Comparison of ENCODE assay signal across 21 mouse cellular contexts in the genomic region with DNA sequence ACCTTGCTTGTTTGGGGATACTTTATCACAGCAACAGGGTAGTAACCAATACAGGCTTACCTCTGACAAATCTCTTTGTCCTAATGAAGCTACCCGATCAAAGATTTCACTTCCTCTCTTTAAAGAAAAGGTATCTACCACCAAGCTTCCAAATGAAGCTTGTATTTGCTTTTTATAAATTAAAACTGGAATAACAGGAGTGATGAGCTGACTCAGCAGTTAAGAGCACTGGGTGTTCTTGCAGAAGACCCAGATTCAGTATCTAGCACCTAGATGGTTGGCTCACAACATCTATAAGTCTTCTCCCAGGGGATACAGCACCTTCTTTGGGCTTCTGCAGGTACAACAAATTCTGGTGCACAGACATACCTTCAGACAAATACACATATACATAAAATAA.
DNase-seq lines count a peak whose midpoint lies in the region; ATAC-seq and TF ChIP-seq lines count a peak whose summit lies in the region.
"Had no signal": no experiment of that assay in that cellular context is flagged by ENCODE, and none has a peak within 500 bp of the region (broad histone marks: within the 10 kb centered on the region; RNA-seq: fewer than 3 reads in every experiment).

No protein-coding gene starts in this region.

- H3K4me2 ChIP-seq in CH12.LX (ENCODE audit: insufficient read depth, low read depth, poor library complexity, severe bottlenecking), result no peak overlapping the region
- H3K4me2 ChIP-seq in forebrain, embryonic 14.5 days (ENCODE audit: low read length), result no peak overlapping the region

- no peak overlapping the region for H3K9ac ChIP-seq in CH12.LX (ENCODE audit: insufficient read depth, low read depth)
- H3K9ac ChIP-seq in ES-E14 (ENCODE audit: insufficient read depth, low read depth, low read length, poor library complexity, severe bottlenecking), result no peak overlapping the region
- no peak overlapping the region for H3K9ac ChIP-seq in forebrain, embryonic 14.5 days (ENCODE audit: low read length)

- H3K79me2 ChIP-seq in CH12.LX (replicated peaks; ENCODE audit: control insufficient read depth, extremely low read depth, insufficient read depth, poor library complexity, severe bottlenecking), result no peaks in the 10 kb centered on the region

- dilution Hi-C loops in CH12.LX (cut with MboI; ENCODE audit: extremely low pct_ligation_motif_present, extremely low pct_unique_long_range_greater_than_20kb, low sequenced_read_pairs), result no loop called here

- in situ Hi-C loops in CH12.LX (cut with MboI; ENCODE audit: low pct_ligation_motif_present, low pct_unique_long_range_greater_than_20kb, low sequenced_read_pairs), result no loop called here
- in situ Hi-C loops in ES-E14 (cut with MboI; ENCODE audit: low sequenced_read_pairs in 2 of 2, unreplicated experiment in 2 of 2), result no loop called here

- H3K27ac ChIP-seq in spleen, adult 2 months (ENCODE audit: insufficient read depth, low read length), result peak overlapping the region; percentile 66
- H3K27ac ChIP-seq in CH12.LX (ENCODE audit: insufficient read depth, low read depth) (no peak overlapping the region), ES-E14 (ENCODE audit: insufficient read depth, low read depth, low read length, poor library complexity, severe bottlenecking) (no peak overlapping the region)
- no peak overlapping the region for H3K27ac ChIP-seq in forebrain, embryonic 14.5 days (ENCODE audit: low read depth, low read length)

- no peak overlapping the region for H3K4me3 ChIP-seq in spleen, adult 2 months (ENCODE audit: extremely low read depth, insufficient read depth, insufficient read length)
- no peak overlapping the region for H3K4me3 ChIP-seq in CH12.LX (replicated peaks in 1 of 3; ENCODE audit: low read depth in 2 of 3, low read length in 2 of 3, poor library complexity in 1 of 3)
- H3K4me3 ChIP-seq in ES-E14 (ENCODE audit: insufficient read depth in 1 of 2, low read depth in 1 of 2, low read length in 2 of 2, poor library complexity in 1 of 2, severe bottlenecking in 1 of 2), result no peak overlapping the region
- no peak overlapping the region for H3K4me3 ChIP-seq in forebrain, embryonic 14.5 days (ENCODE audit: low read depth, low read length)

- H3K9me3 ChIP-seq in CH12.LX (replicated peaks; ENCODE audit: low read length) (no peaks in the 10 kb centered on the region), ES-E14 (ENCODE audit: control insufficient read depth, insufficient read depth, low read depth, low read length) (no peaks in the 10 kb centered on the region)
- H3K9me3 ChIP-seq in forebrain, embryonic 14.5 days (replicated peaks; ENCODE audit: control insufficient read depth, low read length), result no peaks in the 10 kb centered on the region
- H3K9me3 ChIP-seq: G1E had no signal

- no peak for DNase-seq in spleen, adult 2 months (ENCODE audit: low read depth in 1 of 2, low spot score in 2 of 2)
- no peak for DNase-seq in spleen, adult 12 weeks (ENCODE audit: low spot score)
- DNase-seq in CH12.LX (ENCODE audit: extremely low read depth) (no peak), ES-E14 (ENCODE audit: low read depth, low spot score) (no peak)
- DNase-seq in forebrain, embryonic 14.5 days (ENCODE audit: low spot score), result no peak
- DNase-seq in lung, postnatal 4 days, result no peak
- DNase-seq: adrenal gland, adult 2 months; adrenal gland, adult 8-10 months; adrenal gland, postnatal 10 days; adrenal gland, postnatal 14 days; adrenal gland, postnatal 25 days; adrenal gland, postnatal 36 days; cerebellum, adult 11 months; cerebellum, adult 11-12 months; cerebellum, adult 18-20 months; cerebellum, adult 2 months; cerebellum, adult 8-10 months had no signal

- TF ChIP-seq EP300 in CH12.LX (IDR thresholded peaks at IDR 0.05; ENCODE audit: low read length), result no peak

- TF ChIP-seq CTCF in spleen, adult 2 months (IDR thresholded peaks at IDR 0.05; ENCODE audit: extremely low read depth, insufficient read depth, insufficient read length, insufficient replicate concordance), result no peak
- TF ChIP-seq CTCF in CH12.LX (conservative IDR thresholded peaks at IDR 0.05 in 1 of 2, IDR thresholded peaks at IDR 0.05 in 1 of 2; ENCODE audit: low read depth in 2 of 2, low read length in 2 of 2), result no peak

- TF ChIP-seq POLR2A in spleen, adult 2 months (IDR thresholded peaks at IDR 0.05; ENCODE audit: low read depth, low read length), result no peak
- no peak for TF ChIP-seq POLR2A in CH12.LX (IDR thresholded peaks at IDR 0.05; ENCODE audit: low read depth, low read length)

- 14% methylated on average over 1 of the region's 1 CpGs for WGBS in spleen, adult 2 months
- 96% methylated on average over 1 of the region's 1 CpGs for WGBS in forebrain, embryonic 14.5 days

- H3K36me3 ChIP-seq in spleen, adult 2 months (ENCODE audit: control insufficient read depth, insufficient read depth, low read length), result no peaks in the 10 kb centered on the region
- H3K36me3 ChIP-seq in CH12.LX (replicated peaks in 1 of 2; ENCODE audit: control insufficient read depth in 1 of 2, insufficient read depth in 1 of 2, low read length in 1 of 2) (no peaks in the 10 kb centered on the region), ES-E14 (ENCODE audit: control insufficient read depth, insufficient read depth, low read length, poor library complexity, severe bottlenecking) (no peaks in the 10 kb centered on the region)
- no peaks in the 10 kb centered on the region for H3K36me3 ChIP-seq in forebrain, embryonic 14.5 days (ENCODE audit: control insufficient read depth, insufficient read depth, low read length)
- H3K36me3 ChIP-seq: G1E had no signal

- no peak for TF ChIP-seq RAD21 in CH12.LX (IDR thresholded peaks at IDR 0.05; ENCODE audit: low read depth, low read length)

- H3K27me3 ChIP-seq in spleen, adult 2 months (ENCODE audit: control insufficient read depth, insufficient read depth, low read length), result no peaks in the 10 kb centered on the region
- H3K27me3 ChIP-seq in CH12.LX (replicated peaks), result no peaks in the 10 kb centered on the region
- no peaks in the 10 kb centered on the region for H3K27me3 ChIP-seq in forebrain, embryonic 14.5 days (replicated peaks; ENCODE audit: control insufficient read depth, insufficient read depth, low read length)

- H3K4me1 ChIP-seq in spleen, adult 2 months (ENCODE audit: control insufficient read depth, insufficient read depth, insufficient read length), result peaks cover 11% of the 10 kb centered on the region
- H3K4me1 ChIP-seq in CH12.LX (ENCODE audit: control insufficient read depth in 1 of 2, insufficient read depth in 2 of 2) (peaks cover 0 to 14% of the 10 kb centered on the region in 2 experiments; a peak in 1 of 4 replicates), ES-E14 (ENCODE audit: control insufficient read depth in 2 of 2, insufficient read depth in 2 of 2, low read length in 2 of 2, poor library complexity in 1 of 2) (no peaks in the 10 kb centered on the region)
- H3K4me1 ChIP-seq in forebrain, embryonic 14.5 days (ENCODE audit: control insufficient read depth, insufficient read depth, low read length), result no peaks in the 10 kb centered on the region

- no peak for ATAC-seq in forebrain, embryonic 14.5 days
- ATAC-seq: activated CD4-positive, CD25-positive, alpha-beta regulatory T cell, adult 4 months; CD4-positive, CD25-positive, alpha-beta regulatory T cell, adult 4 months; Patski had no signal

TF ChIP-seq in CH12.LX, 34 proteins besides CTCF, POLR2A, EP300 and RAD21:
- TF ChIP-seq USF1 (IDR thresholded peaks at IDR 0.05; ENCODE audit: low read depth, low read length), result no peak
- peak; percentile 89 for TF ChIP-seq MAFK (IDR thresholded peaks at IDR 0.05; ENCODE audit: insufficient replicate concordance, low read length)

TF ChIP-seq in ES-E14, 5 proteins besides CTCF, POLR2A, EP300 and RAD21:
- TF ChIP-seq HCFC1 (IDR thresholded peaks at IDR 0.05; ENCODE audit: borderline replicate concordance, insufficient read depth, low read length), result no peak
- peak; percentile 55 for TF ChIP-seq MAFK (IDR thresholded peaks at IDR 0.05; ENCODE audit: insufficient read depth, low read depth, low read length)
TF ChIP-seq in ES-E14: peak in this region for 1.
